Mouse (Mus musculus): Measurements from ENCODE around the gene Gm29110. TPM values are rescaled to one million over a fixed set of nuclear protein-coding genes. Genes with fewer than 3 reads are reported as not detected.
"Not testable (repeated sequence)": the region's sequence is repeated elsewhere in the genome, so short reads cannot be mapped to it uniquely, and the experiment has no call there.

Gm29110 gene
- not detected in 2 replicates for polyA plus RNA-seq (2015; fragmentation: Nextera tagmentation; extraction: Ambion mirVana)

DNA sequence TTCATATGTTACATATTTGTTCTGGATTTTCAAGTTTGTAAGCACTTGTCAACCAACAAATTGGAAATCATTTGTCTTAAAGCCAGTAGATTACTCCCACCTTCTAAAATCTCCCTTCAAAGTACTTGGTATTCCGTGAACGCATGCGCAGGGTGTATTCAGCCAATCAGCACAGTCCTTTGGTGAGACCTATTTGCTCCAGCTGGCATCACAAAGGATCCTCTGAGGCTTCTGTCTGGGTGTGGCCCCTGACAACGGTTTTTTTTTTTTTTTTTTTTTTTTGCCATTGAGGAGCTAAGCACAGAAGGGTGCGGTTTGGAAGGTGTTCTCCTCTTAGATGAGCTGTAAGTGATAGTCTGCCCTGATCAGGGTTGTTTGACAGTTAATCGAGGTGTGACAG is at the start of gene Gm29110:
Gene Gm29110 (plus strand): TSS at position 301 of the 400 bp plus-strand sequence.
- H3K9me3 ChIP-seq; H3K36me3 ChIP-seq; H3K9ac ChIP-seq; H3K4me3 ChIP-seq; H3K27ac ChIP-seq (replicated peaks); H3K27me3 ChIP-seq; H3K4me1 ChIP-seq (replicated peaks); H3K4me2 ChIP-seq; ATAC-seq (ENCODE audit: low read depth): not testable (repeated sequence)
- 71% methylated on average over 1 of the region's 6 CpGs for WGBS

Other genes starting within 250 kb of the Gm29110 start
- not detected in 2 replicates for gene Gm21913, start 153.4 kb downstream of the Gm29110 start, polyA plus RNA-seq (2015; fragmentation: Nextera tagmentation; extraction: Ambion mirVana)